Mouse (Mus musculus) megakaryocyte-erythroid progenitor cell, adult 5-6 weeks (primary cell): Measurements from ENCODE around the gene Wdr59. TPM values are rescaled to one million over a fixed set of nuclear protein-coding genes. Genes with fewer than 3 reads are reported as not detected.

Experiments
- ATAC-seq: replicated peaks from 2 replicates; pipeline ENCODE4 v1.8.0; 2016; ENCODE audit warnings: mild to moderate bottlenecking, inconsistent platforms; ENCODE audit not compliant: severe bottlenecking, poor library complexity, low FRiP score, low TSS enrichment
- total RNA-seq, 2 experiments: library from RNA; stranded (forward) in 1 of 2; stranded (reverse) in 1 of 2; fragments of 200-1000, 215-1000 nt in 1 of 2; fragments of >200 nt in 1 of 2; fragmentation: Nextera tagmentation in 1 of 2; gene quantifications; 2 replicates each; pipeline ENCODE4 v1.2.3; 2014 to 2017

Gene Wdr59
- total RNA-seq, 2 experiments from 2014 or later: 14.1 to 16.0 TPM

GRCm38 (mm10) chr8:111539422-111540076, 17.7 kb upstream of the Wdr59 start:
- no peak for ATAC-seq

- no peak; the same call in 1 of the 2 replicates for ATAC-seq
These were observed 16.3 kb upstream of the Wdr59 start for GRCm38 (mm10) chr8:111538194-111538593.

- peak; percentile 25 for ATAC-seq
These were observed 15.9 kb upstream of the Wdr59 start for GRCm38 (mm10) chr8:111537765-111538158.

- peak; percentile 59 for ATAC-seq
These were observed 15.3 kb upstream of the Wdr59 start for GRCm38 (mm10) chr8:111536978-111537764.

GRCm38 (mm10) chr8:111536031-111536977, 14.4 kb upstream of the Wdr59 start, which contains the start of gene Znrf1:
Znrf1 (plus strand) TSS chr8:111536097.
- ATAC-seq: peak; percentile 56

- ATAC-seq: no peak
These were observed 13.6 kb upstream of the Wdr59 start for GRCm38 (mm10) chr8:111535491-111535890.

GRCm38 (mm10) chr8:111533503-111533902, 11.6 kb upstream of the Wdr59 start:
- no peak for ATAC-seq

- ATAC-seq: no peak
These were observed 9.7 kb upstream of the Wdr59 start for GRCm38 (mm10) chr8:111531621-111532020.

- no peak for ATAC-seq
These were observed 9.3 kb upstream of the Wdr59 start for GRCm38 (mm10) chr8:111531191-111531590.

- ATAC-seq: no peak
These were observed 6.2 kb upstream of the Wdr59 start for GRCm38 (mm10) chr8:111528071-111528470.

- no peak for ATAC-seq
These were observed 5.3 kb upstream of the Wdr59 start for GRCm38 (mm10) chr8:111527149-111527548.

GRCm38 (mm10) chr8:111526403-111527024, 4.6 kb upstream of the Wdr59 start:
- ATAC-seq: no peak

- ATAC-seq: no peak
These were observed 4.4 kb downstream of the Wdr59 start for GRCm38 (mm10) chr8:111517466-111517865.

- ATAC-seq: peak; percentile 79
These were observed 5.3 kb downstream of the Wdr59 start for GRCm38 (mm10) chr8:111516451-111517035.

- no peak for ATAC-seq
These were observed 8.4 kb downstream of the Wdr59 start for GRCm38 (mm10) chr8:111513446-111513845.

- ATAC-seq: no peak
These were observed 9.0 kb downstream of the Wdr59 start for GRCm38 (mm10) chr8:111512941-111513340.

GRCm38 (mm10) chr8:111510401-111510800, 11.5 kb downstream of the Wdr59 start:
- 0 out of 2 replicates have a peak, but pooled peaks have one; percentile 14 for ATAC-seq

- peak; percentile 87 for ATAC-seq
These were observed 12.6 kb downstream of the Wdr59 start for GRCm38 (mm10) chr8:111509278-111509677.

GRCm38 (mm10) chr8:111508566-111508965, 13.3 kb downstream of the Wdr59 start:
- ATAC-seq: peak; percentile 36
